Mouse (Mus musculus): ENCODE measurements around the gene Cox19.

DNA sequence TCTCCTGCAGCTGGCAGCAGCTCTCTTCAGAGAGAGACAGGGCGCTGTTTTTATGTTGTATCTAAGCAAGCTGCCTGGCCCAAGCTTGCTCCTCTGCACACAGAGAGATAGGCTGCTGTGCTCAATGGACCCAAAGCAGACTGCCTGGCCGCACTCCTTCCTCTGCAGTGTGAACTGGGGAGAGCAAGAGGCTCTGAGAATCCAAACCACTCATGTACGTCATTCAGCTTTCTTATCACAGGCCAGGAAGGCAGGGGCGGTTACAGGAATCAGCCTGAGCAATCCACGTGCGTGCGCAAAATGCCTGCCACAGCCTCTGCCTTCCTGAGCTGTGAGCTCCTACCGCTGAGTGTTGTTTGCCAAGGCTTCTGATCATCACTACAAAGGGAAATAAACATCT, 31.5 kb upstream of the Cox19 start:
- no peak for TF ChIP-seq CTCF (IDR thresholded peaks at IDR 0.05)
- peak; percentile 98 for TF ChIP-seq POLR2A (IDR thresholded peaks at IDR 0.05; ENCODE audit: insufficient read depth, low read depth, low read length)
- TF ChIP-seq EP300 (IDR thresholded peaks at IDR 0.05; ENCODE audit: insufficient read depth, low read depth, low read length) = peak; percentile 98

Measured in heart, adult 2 months (tissue).